Mouse (Mus musculus) ES-E14 (cell line): ENCODE results near the gene Slc44a4.

ENCODE experiments used
- CHD2 ChIP-seq: IDR thresholded peaks from 2 replicates; pipeline ENCODE4 v1.6.1; 2014; ENCODE audit warnings: mild to moderate bottlenecking, low read depth, low read length, inconsistent platforms
- MAFK ChIP-seq: IDR thresholded peaks from 2 replicates; pipeline ENCODE4 v1.6.1; 2014; ENCODE audit warnings: mild to moderate bottlenecking, low read depth, low read length, inconsistent platforms; ENCODE audit not compliant: insufficient read depth
- ZC3H11A ChIP-seq: IDR thresholded peaks from 2 replicates; pipeline ENCODE4 v1.6.1; 2012; ENCODE audit warnings: low read depth, mild to moderate bottlenecking, inconsistent platforms, low read length, borderline replicate concordance

GRCm38 (mm10) chr17:34896366-34896765 lies 17.9 kb upstream of the Slc44a4 start:
- TF ChIP-seq ZC3H11A (no peak), MAFK (no peak), CHD2 (no peak)
